Mouse (Mus musculus): ENCODE results near the gene Robo4.

DNA sequence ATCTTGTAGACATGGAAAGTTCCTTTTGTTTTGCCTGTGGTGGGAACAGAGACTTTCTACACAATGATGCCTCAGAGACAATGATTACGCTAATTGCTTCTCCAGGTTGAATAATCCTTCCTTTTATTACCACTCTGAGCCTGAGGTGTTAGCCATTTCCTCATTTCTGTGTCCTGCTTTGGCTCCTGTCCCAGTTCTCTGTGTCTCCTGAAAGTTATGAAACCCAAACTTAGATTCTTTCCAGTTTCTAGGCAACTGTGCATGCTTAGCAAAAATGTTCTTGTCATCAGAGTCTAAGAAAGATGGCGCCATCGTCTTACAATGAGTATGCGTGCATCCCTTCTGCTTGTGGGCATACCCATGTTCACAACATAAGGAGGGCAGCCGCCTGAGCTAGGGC, 26.0 kb upstream of the Robo4 start:
- no peak for TF ChIP-seq POLR2A (IDR thresholded peaks at IDR 0.05; ENCODE audit: low read depth, low read length)
- TF ChIP-seq ZC3H11A (IDR thresholded peaks at IDR 0.05; ENCODE audit: low read depth, low read length) = no peak
- TF ChIP-seq CTCF (conservative IDR thresholded peaks at IDR 0.05 in 1 of 2, IDR thresholded peaks at IDR 0.05 in 1 of 2; ENCODE audit: low read depth in 2 of 2, low read length in 2 of 2) = no peak
- TF ChIP-seq GABPA (IDR thresholded peaks at IDR 0.05; ENCODE audit: insufficient replicate concordance, low read depth, low read length) = no peak
- TF ChIP-seq POLR2AphosphoS2 (IDR thresholded peaks at IDR 0.05; ENCODE audit: low read depth, low read length) = no peak
- no peak for TF ChIP-seq TCF12 (IDR thresholded peaks at IDR 0.05; ENCODE audit: low read depth, low read length)
- no peak for TF ChIP-seq ZNF384 (IDR thresholded peaks at IDR 0.05; ENCODE audit: low read depth, low read length)
- no peak for TF ChIP-seq USF2 (conservative IDR thresholded peaks at IDR 0.05; ENCODE audit: low read depth, low read length)

Measured in CH12.LX (cell line).